Mouse (Mus musculus): ENCODE measurements around the gene Hoxc13.

DNA sequence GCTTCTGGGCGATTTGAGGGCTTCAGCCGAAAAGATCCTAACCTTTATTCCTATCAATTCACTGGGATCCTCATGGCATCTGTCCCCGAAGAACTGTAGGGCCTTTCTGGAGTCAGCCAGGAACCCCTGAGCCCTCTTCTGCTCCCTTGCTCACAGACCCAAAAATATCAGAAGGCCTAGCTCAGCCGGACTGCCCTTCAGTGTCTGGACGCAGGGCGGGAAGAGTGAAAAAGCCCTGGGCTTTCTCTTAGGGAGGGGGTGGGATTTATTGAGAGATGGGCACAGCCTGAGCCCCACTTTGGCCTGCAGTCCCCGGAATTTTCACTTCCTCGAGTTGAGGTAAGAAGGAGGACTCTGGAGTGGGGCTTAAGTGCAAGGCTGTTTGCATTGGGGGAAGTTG lies 42.4 kb downstream of the Hoxc13 start:
- TF ChIP-seq CTCF (IDR thresholded peaks at IDR 0.05; ENCODE audit: extremely low read depth, insufficient read depth, insufficient read length, insufficient replicate concordance) = no peak
- TF ChIP-seq POLR2A (IDR thresholded peaks at IDR 0.05; ENCODE audit: low read depth, low read length) = no peak

Measured in spleen, adult 2 months (tissue).